Mouse (Mus musculus) megakaryocyte, embryonic 14.5 days (primary cell): Measurements from ENCODE around the gene St8sia1. TPM values are rescaled to one million over a fixed set of nuclear protein-coding genes. Genes with fewer than 3 reads are reported as not detected.

Experiments
- H3K27me3 ChIP-seq: replicated peaks from 2 replicates; pipeline ENCODE3; 2012; ENCODE audit warnings: inconsistent platforms
- H3K36me3 ChIP-seq: replicated peaks from 2 replicates; pipeline ENCODE3; 2012; ENCODE audit warnings: low read length, inconsistent platforms, mixed read lengths
- H3K4me1 ChIP-seq: 2 replicates; pipeline ENCODE4 v1.6.1; 2012; ENCODE audit warnings: inconsistent platforms
- H3K4me3 ChIP-seq: replicated peaks from 2 replicates; pipeline ENCODE3; 2012; ENCODE audit warnings: moderate library complexity, mild to moderate bottlenecking, inconsistent platforms
- H3K9me3 ChIP-seq: 2 replicates; pipeline ENCODE4 v1.6.1; 2012; ENCODE audit warnings: inconsistent platforms
- FLI1 ChIP-seq: IDR thresholded peaks from 2 replicates; pipeline ENCODE4 v1.6.1; 2012; ENCODE audit warnings: low read length, inconsistent platforms, mixed read lengths
- GATA1 ChIP-seq: IDR thresholded peaks from 3 replicates; pipeline ENCODE4 v1.6.1; 2012; ENCODE audit warnings: mixed read lengths, low read length, inconsistent platforms, borderline replicate concordance
- polyA plus RNA-seq: library from polyadenylated mRNA; stranded (reverse); fragments of >175 nt; gene quantifications from 2 replicates; pipeline ENCODE4 v1.2.3, GENCODE M21; 2012; ENCODE audit warnings: low replicate concordance; ENCODE audit not compliant: insufficient read depth

The St8sia1 gene
- polyA plus RNA-seq, 1 experiment: 0.04 TPM

- H3K4me1 ChIP-seq: peaks cover 58% of the 10 kb centered on the region
- no peak overlapping the region for H3K4me3 ChIP-seq
- no peaks in the 10 kb centered on the region for H3K27me3 ChIP-seq
- no peak for TF ChIP-seq FLI1
- no peak for TF ChIP-seq GATA1
- H3K9me3 ChIP-seq: no peaks in the 10 kb centered on the region
- no peaks in the 10 kb centered on the region for H3K36me3 ChIP-seq
Observed at GRCm38 (mm10) chr6:142914676-142915075, 49.6 kb downstream of the St8sia1 start.

DNA sequence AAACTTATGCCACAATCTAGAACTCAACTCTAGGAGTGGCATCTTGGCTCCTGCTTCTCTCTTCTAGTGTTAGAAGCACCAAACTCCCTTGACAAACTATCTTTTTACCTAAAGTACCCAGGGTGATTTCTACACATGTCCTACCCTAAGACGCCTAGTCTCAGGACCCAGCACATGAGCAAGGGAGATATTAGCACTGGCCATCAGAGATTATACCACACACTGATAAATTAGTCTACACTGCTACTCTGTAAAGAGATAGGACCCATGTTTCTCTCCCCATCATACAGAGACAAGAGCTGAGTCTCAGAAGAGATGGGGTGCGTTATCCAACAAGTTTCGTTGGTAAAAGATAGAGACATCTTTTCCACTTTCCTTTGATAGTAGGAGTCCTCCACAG, 53.0 kb downstream of the St8sia1 start:
- Histone ChIP-seq H3K27me3 (no peaks in the 10 kb centered on the region), H3K9me3 (no peaks in the 10 kb centered on the region), H3K4me1 (peaks cover 60% of the 10 kb centered on the region), H3K36me3 (peaks cover 5% of the 10 kb centered on the region), H3K4me3 (no peak overlapping the region)
- no peak for TF ChIP-seq GATA1
- TF ChIP-seq FLI1: no peak

- no peaks in the 10 kb centered on the region for H3K27me3 ChIP-seq
- H3K4me3 ChIP-seq: no peak overlapping the region
- H3K4me1 ChIP-seq: peaks cover 54% of the 10 kb centered on the region
- H3K9me3 ChIP-seq: no peaks in the 10 kb centered on the region
- TF ChIP-seq GATA1 (no peak), FLI1 (no peak)
- H3K36me3 ChIP-seq: peaks cover 5% of the 10 kb centered on the region
Observed at GRCm38 (mm10) chr6:142910721-142911120, 53.5 kb downstream of the St8sia1 start.

GRCm38 (mm10) chr6:142909771-142910105, 54.5 kb downstream of the St8sia1 start:
- H3K4me1 ChIP-seq: peaks cover 44% of the 10 kb centered on the region
- H3K9me3 ChIP-seq: no peaks in the 10 kb centered on the region
- no peaks in the 10 kb centered on the region for H3K27me3 ChIP-seq
- no peak for TF ChIP-seq GATA1
- TF ChIP-seq FLI1: no peak
- H3K36me3 ChIP-seq: peaks cover 5% of the 10 kb centered on the region
- no peak overlapping the region for H3K4me3 ChIP-seq

- H3K27me3 ChIP-seq: no peaks in the 10 kb centered on the region
- no peaks in the 10 kb centered on the region for H3K9me3 ChIP-seq
- peaks cover 5% of the 10 kb centered on the region for H3K36me3 ChIP-seq
- peaks cover 38% of the 10 kb centered on the region for H3K4me1 ChIP-seq
- peak overlapping the region; percentile 44 for H3K4me3 ChIP-seq
- no peak for TF ChIP-seq GATA1
- no peak for TF ChIP-seq FLI1
Observed at GRCm38 (mm10) chr6:142908911-142909770, 55.1 kb downstream of the St8sia1 start.

DNA sequence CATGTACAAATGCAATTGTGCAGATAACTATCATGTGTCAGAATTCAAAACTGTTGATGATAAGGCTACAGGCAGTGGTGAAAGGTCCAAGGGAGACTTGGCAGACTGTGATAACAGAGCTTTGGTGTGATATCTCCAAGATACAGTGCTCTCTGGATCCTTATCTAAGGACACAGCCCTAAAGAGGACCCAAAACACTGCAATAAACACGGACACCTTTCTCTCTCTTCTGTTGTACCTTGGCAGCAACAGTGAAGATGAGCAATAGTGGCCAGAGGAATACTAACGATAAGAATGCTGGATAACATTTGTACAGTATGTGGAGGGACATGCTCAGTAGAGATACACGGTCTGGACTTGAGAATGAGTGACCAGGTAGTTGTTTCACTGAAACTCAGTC, 55.8 kb downstream of the St8sia1 start:
- Histone ChIP-seq H3K9me3 (no peaks in the 10 kb centered on the region), H3K36me3 (peaks cover 5% of the 10 kb centered on the region), H3K27me3 (no peaks in the 10 kb centered on the region), H3K4me1 (peaks cover 32% of the 10 kb centered on the region), H3K4me3 (no peak overlapping the region)
- TF ChIP-seq FLI1 (no peak), GATA1 (no peak)

- no peaks in the 10 kb centered on the region for H3K36me3 ChIP-seq
- 0 out of 2 replicates have a peak, but pooled peaks cover 20% of the 10 kb centered on the region for H3K4me1 ChIP-seq
- H3K27me3 ChIP-seq: no peaks in the 10 kb centered on the region
- TF ChIP-seq FLI1 (no peak), GATA1 (no peak)
- H3K9me3 ChIP-seq: no peaks in the 10 kb centered on the region
- H3K4me3 ChIP-seq: no peak overlapping the region
Observed at GRCm38 (mm10) chr6:142895371-142895770, 68.9 kb downstream of the St8sia1 start.

DNA sequence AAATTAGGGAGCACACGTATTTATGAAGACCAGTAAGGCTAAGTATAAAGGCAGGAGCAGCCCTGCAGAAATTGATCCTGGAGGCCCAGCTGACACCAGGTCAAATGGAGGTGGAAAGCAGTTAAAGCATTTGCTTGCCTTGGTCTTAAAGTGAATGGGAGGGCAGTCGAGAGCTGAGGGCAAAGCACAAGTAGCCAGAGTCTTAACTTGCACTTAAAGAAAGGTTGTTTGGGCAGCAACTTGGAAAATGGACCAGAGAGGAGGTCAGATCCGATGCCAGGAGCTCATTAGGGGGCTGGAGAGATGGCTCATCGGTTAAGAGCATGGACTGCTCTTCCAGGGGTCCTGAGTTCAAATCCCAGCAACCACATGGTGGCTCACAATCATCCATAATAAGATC, 70.5 kb downstream of the St8sia1 start:
- TF ChIP-seq FLI1: no peak
- no peak for TF ChIP-seq GATA1
- H3K4me3 ChIP-seq: no peak overlapping the region
- H3K27me3 ChIP-seq: no peaks in the 10 kb centered on the region
- H3K4me1 ChIP-seq: peaks cover 27% of the 10 kb centered on the region
- H3K36me3 ChIP-seq: no peaks in the 10 kb centered on the region
- H3K9me3 ChIP-seq: no peaks in the 10 kb centered on the region

- Histone ChIP-seq H3K4me3 (no peak overlapping the region), H3K27me3 (no peaks in the 10 kb centered on the region), H3K9me3 (no peaks in the 10 kb centered on the region), H3K4me1 (peaks cover 56% of the 10 kb centered on the region), H3K36me3 (no peaks in the 10 kb centered on the region)
- TF ChIP-seq FLI1: no peak
- no peak for TF ChIP-seq GATA1
Observed at GRCm38 (mm10) chr6:142890321-142890720, 73.9 kb downstream of the St8sia1 start.

- Histone ChIP-seq H3K4me1 (peaks cover 63% of the 10 kb centered on the region), H3K9me3 (no peaks in the 10 kb centered on the region), H3K36me3 (no peaks in the 10 kb centered on the region), H3K4me3 (no peak overlapping the region), H3K27me3 (no peaks in the 10 kb centered on the region)
- TF ChIP-seq FLI1: no peak
- TF ChIP-seq GATA1: no peak
Observed at GRCm38 (mm10) chr6:142888970-142889740, 75.1 kb downstream of the St8sia1 start.
